Mouse (Mus musculus): Measurements from ENCODE around the gene Socs7.

Socs7 gene

DNA sequence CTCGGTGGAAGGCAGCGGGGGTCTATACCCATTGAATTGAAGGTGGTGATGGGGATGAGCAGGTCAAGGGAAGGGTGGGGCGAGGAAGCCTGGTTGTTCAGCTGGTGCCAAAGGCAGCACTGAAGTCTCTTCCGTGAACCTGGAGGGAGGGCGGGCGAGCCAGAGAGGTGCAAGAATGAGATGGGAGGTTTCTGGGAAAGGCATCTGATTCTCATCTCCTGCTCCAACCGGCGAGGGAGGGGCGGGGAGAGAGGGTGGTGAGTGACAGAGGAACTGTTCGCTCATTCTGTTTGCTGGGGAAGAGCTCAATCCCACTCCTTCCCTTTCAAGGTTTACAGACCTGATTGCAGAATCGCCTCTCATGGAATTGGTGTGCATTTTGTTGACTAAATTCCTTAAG lies 31.3 kb downstream of the Socs7 start:
- no peak for DNase-seq

DNA sequence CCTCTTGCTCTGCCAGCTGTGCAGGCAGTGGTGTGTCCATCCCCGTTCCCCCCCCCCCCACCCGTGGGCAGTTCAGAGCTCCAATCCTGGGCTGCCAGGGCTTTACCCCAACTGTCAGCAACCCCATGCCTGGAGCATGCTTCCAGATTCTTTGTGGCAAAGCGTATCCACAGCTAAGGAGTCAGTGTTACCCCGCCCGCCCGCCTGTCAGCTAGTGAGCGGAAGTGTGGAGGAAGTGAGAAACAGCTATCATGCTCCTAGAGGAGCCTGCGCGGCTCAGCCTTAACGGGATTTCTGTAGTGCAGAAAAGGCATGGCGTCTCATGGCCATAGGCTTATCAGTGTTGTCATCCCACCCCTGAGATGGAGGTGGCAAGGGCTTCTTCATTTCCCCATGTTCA lies 31.8 kb downstream of the Socs7 start:
- DNase-seq = peak; percentile 30

DNA sequence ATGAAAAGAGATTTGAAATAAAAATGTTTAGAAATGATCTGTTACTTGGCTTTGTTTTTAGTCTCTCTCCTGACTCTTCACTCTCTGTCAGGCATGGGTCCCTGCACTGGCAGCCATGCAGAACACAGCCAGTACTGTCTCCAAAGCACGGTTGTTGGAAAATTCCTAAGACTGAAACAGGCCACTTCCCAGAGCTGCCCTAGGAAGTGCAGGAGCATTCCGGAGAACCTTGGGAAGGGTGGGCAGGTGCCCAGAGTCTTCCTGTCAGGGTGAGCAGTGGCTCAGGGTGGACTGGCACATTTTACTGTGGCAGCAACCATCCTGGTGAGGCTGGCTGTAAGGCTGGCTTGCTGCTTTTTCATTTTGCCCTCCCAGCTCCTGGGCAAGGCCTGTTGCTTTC lies 36.2 kb downstream of the Socs7 start:
- no peak for DNase-seq

DNA sequence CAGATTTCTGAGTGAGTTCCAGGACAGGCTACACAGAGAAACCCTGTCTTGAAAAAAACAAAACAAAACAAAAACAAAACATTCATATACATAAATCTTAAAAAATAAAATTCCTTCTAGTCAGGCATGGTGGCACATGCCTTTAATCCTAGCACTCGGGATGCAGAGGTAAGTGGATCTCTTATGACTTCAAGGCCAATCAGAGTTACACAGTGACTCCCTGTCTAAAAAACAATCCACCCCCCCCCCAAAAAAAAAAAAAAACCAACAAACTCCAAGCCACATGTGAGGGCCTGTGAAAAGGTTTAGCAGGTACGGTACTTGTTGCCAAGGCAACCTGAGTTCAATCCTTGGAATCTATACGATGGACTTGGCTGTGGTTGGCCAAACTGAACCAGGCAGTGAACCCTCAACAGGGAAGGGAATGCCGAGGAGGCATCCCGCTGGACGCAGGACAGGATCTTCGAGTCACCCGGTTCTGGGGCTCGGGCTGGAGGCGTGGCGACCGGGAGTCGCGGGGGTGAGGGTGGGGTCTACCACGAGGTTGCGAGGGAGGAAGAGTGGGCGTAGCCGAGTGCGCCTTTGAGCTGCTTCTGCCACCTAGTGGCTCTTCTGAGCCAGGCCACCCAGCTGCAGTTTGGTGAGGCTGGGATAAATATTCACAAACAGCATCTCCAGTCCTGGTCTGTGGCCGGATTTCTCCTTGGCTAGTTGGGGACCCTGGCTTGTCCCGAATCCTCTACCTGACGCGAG lies 37.8 kb downstream of the Socs7 start:
- peak; percentile 92 for DNase-seq

DNA sequence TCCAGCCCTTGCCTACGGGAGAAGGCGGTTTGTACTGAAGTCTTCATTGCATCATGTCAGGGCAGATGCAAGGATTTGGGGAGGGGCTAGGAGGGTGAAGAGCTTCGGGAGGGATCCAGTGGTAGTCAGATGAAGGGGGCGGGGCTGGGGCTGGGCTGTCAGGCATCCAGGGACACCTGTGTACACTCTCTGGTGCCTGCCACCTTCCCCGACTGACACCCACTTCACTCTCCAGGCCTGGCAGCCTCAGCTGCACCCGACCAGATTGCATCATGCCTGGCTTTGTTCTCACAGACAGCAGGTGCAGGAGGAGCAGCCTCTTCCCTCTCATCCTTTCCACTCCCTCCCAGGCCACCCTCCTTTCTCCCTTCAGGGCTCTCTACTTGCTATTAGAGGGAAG lies 38.7 kb downstream of the Socs7 start:
- DNase-seq = peak; percentile 51

DNA sequence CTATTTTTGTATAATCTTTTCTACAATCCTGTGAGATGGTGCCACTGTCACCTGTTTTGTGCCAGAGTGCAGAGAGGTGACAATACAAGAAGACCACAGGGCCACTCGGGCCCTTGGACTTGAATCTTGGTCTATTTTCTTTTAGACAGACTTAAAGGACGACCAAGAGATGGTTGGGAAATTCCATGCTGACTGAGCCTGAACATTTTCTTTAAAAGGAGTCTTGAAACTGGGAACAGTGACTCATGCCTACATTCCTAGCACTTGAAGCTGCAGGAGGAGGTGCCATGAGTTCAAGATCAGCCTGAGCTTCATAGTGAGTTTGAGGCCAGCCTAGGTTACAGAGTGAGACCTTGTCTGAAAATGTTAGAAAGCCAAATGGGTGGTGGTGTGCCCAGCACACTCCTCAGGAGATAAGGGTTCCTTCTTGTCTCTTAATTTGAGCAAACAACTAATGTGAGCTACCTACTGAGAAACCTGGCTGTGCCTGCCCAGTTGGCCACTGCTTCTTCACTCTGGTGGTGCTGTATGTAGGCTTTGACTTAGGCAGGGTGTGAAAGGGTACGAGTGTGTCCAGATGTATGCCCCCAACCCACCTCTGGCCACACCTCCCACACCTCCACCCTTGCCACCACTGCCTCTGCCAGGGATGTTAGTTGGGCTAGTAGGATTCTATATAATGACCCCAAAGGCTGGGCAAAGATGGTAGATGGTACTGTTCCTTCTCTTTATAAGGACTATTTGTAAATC lies 39.5 kb downstream of the Socs7 start:
- DNase-seq = no peak

DNA sequence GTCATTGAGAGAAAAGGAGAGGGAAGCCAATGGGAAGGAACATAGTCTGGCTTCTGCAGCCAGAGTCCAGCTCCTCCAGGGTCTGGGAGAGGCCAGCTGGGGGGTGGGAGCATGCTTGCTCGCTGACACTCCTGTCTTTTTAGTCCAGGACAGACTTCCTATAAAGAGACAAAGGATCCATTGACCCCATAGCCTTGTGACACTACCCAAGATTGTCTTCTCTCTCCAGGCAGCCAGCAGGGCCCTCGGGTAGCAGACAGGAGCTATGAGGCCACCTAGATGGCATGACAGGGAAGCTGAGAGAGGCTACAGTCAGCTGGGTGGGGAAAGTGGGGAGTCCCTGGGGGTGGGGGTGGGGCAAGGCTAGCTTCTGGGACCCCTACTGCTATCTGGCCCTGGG lies 40.4 kb downstream of the Socs7 start:
- no peak for DNase-seq

DNA sequence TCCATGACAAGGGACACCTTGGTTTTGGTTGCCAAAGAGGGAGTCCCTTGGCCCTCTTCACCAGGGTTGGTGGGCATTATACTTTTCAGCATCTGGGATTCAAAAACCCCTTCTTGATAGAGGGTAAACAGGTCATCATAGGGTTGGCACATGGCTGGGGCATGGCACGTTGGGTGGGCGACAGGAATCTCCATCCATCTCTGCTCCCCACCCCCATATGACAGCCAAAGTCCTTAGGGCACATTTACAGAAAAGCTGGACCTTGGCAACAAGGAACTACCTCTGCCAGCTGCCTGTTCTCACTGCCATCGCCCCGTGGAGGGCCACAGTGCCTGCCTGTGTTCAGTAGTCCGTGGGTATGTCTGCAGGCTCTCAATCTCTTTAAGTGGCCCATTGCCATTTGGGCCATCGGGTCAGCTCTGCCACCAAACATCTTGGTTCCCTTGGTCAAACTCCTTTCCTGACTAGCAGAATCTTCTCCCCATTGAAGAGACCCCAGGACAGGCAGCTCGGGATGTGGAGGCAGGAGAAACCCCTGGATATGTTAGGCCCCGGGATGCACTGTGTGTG lies 41.3 kb downstream of the Socs7 start:
- DNase-seq = no peak

DNA sequence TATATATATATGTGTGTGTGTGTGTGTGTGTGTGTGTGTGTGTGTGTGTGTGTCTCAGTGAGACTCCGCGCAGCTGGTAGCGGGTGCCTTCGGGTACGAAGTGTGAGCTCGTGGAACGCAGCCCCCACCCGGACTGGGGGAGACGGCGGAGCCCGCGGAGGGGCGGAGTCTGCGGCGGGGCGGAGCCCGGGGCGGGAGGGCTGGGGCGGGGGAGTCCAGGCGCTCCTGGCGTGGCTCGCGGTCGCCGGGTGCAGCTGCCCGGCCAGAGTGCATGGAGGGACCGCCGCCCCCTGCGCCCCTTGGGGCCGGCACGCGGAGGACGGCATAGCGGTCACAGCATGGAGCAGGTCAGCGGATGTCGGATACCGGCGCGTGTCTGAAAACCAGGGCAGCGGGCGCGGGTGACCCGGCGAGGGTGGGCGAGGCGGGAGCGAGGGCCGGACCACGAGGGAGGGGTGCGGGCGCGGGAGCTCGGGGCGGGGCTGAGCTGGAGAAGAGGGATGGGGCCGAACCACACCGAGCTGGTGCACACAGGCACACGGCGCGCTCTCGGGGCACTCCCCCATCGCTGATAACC lies 41.9 kb downstream of the Socs7 start:
- DNase-seq = peak; percentile 25

DNA sequence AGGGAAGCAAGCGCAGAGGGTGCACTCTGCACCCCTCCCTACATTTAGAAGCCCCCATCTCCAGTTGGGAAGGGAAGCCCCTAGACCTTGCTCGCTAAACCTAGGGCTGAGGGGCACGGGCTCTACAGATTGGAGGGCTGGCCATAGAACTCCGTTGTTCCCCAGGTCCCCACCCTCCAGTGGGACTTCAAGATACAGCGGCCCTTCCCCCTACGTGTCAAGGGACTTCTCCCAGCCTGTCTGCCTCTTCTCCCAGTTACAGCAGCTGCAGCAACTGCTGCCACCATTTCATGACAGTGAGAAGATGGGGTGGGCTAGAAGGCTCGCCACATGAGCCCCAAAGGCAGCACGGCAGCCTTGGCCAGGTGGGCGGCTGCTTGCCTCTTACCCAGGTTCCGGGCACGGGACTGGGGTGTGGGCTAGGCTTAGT lies 42.4 kb downstream of the Socs7 start:
- no peak for DNase-seq

DNA sequence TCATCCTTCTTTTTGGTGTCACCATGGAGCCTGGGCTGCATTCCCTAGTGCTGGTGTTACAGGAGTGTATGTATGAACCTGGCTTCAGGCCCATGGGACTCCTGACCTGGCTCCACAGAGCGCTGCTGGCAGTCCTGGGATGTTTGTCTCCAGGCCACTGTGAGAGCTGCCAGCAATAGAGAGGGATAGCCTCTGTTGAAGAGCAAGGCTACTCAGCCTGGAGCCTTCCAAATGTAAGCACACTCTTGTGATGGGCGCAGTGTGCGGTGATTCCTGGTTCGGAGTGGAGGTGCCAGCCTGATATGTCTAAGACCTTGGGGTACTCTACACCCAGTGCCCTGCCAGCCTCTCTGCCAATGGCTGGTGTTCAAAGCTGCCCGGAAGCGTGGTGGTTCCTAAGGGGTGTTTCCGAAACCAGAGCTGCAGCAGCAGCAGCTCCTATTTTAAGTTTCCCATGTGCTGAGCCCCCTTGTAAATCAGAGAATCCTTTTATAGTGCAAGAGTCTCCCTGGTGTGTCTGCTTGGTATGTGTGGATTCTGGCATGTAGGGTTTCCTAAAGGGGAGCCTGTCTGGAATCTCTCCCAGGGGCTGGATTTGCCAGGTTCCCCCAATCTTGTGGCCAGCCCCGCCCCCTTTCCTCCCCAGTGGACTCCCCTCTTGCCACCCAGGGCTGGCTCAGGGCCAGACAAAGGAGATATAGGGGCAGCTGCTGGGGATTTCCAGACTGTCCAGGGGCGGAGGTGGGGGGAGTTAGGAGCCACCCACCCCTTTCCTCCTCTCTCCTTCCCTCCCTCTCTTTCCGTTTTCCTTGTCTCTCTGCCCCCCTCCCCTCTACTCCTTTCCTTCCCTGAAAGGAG lies 44.0 kb downstream of the Socs7 start:
- no peak for DNase-seq

DNA sequence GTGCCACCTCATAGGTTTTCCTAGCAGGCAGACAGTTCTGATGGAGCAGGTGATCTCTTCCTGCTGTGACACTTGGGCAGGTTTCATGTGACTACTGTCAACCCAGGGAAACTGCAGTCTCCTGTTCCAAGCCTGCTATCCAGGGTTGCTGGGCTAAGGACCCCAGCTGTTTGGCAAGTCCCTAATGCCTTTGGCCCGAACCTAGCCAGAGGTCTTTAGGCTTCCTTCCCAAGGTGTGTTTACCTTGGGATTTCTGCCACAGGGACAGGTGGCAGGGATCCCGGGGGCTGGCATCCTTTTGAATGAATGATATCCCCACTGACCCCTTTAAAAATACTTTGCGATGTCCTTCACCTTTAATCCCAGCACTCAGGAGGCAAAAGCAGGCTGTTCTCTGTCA lies 45.1 kb downstream of the Socs7 start:
- DNase-seq = no peak

DNA sequence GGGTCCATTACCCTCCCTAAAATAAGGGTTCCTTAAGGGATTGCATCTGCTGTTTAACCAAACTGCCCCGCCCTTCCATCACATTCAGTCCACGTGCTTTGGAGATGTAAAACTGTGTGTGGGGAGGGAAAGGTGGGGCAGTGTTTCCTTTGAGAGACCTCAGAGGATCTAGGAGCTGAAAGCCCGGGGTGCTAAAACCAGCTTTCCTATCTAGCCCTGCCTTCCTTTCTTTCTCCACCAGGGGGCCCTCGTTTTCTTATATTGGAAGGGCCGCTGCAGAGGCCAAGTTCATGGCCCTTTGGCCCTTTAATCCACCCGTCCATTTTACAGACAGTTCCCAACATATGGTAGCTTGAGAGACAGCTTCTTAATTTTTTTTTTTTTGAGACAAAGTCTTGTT lies 45.8 kb downstream of the Socs7 start:
- DNase-seq = peak; percentile 94

DNA sequence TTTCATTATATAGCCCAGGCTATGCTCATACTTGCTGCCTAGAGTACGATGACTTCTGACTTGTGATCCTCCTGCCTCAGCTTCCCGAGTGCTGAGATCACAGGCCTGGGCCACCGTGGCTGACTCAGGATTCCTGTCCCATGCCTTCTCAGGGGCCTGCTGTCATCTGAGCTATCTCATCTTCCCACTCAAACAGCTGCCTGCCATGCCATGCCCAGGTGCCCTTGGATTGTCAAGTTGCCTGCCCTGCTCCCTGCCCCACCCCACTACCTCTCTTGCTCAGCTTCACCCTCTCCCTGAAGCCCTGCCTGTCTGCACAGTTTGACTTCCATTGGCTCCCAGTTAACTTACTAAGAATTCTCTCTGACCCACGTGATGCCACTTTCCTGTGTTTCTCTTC lies 48.6 kb downstream of the Socs7 start:
- DNase-seq = no peak

DNA sequence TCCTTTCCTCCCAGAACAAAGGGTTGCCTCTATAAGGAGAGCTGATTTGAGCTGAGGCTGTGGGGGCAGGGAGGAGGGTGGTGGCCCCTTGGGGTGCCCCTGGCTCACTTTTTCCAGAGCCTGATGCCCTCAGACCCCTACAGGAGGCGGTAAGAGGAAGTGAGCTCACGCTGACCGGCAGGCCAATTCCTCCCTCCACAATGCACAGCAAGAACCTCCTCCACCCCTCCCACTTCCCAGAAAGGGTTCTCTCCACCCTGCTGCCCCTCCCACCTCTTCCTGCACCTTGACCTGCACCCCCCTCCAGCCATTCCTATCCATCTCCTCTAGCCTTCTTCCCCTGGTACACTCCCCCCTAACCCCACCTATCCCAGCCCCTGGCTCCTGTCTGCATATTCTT lies 49.8 kb downstream of the Socs7 start:
- peak; percentile 66 for DNase-seq

DNA sequence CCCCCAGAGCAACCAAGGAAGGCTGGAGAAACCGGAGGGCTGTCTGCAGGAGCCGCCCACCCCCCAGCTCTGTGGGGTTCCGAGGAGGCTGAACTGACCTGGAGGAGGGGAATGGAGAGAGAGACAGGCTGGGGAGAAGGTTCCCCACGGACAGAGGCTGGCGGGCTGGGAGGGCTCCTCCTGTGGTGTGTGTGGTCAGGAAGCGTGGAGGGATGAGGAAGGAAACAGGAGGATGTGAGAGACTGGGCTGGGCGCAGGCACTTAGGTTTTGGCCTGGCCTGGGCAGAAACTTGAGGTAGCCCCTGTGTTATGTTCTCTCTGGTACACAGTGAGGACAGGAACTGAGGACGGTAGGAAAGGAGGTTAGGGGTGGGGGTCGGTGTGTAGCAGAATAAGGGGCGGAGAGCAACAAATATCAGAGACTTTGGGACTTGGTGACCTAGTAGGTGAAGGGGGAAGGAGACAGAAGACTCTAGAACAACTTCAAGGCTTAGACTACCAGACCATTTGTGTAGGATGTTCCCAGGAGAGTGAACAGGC lies 50.5 kb downstream of the Socs7 start:
- DNase-seq = no peak

DNA sequence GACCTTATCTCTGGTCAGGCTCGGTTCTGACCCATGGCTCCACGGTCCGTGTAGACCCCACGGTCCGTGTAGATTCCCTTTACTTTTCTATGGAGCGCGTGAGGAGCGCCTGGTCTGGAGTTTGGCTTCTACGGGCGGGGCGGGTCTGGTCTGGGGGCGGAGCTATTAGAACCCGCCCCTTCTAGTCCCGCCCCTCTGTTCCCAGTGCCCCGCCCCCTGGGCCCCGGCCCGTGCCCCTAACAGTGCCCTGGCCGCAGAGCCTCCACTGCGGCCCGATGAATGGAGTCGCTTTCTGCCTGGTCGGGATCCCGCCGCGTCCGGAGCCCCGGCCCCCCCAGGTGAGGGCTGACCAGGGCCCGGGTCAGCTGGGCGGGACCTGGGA lies 53.0 kb downstream of the Socs7 start, which contains the start of gene Arhgap23:
TSS of gene Arhgap23 (plus strand) at position 204 of the 382 bp plus-strand sequence.
- DNase-seq = peak; percentile 68

DNA sequence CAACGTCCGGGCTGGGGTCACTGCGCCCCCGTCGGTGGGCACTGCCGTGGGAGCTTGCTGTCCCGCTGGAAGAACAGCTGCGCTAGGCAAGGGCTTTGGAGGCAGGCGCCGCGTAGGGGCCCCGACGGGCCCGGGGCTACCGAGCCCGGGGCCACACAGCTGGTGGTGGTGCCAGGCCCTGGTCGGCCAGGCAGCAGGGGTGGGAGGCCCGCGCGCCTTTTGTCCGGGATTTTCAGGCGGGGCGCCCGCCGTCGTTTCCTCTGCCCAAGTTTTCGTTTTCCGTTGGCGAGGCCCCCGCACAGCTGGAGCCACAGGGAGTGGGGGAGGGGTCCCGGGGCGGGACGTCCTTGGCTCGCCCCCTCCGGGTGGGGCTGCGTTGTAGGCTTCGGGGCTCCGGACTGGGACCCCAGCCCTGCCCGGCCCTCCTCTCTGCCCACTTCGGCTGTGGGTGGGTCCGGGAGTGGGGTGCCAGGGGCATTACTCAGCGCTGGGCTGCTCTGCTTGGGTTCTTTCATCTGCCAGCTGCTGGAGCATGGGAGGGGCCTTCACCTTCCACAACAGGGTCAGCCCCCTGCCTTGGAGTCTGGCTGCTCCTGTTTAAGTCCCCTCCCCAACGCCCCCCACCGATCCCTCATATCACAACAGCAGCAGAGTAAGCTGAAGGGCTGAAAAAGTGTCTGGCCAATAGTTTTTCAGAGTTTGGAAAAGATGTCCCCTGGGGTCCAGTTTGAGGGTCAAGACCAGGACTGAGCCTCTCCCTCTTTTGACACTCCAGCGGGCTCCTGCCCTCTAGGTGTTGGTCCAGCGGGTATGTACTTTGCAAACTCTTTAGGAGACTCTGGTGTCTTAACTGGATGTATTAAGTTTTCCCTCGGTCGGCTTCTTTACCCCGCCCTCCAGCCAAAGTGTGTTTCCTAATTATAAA lies 53.6 kb downstream of the Socs7 start:
- peak; percentile 58 for DNase-seq

DNA sequence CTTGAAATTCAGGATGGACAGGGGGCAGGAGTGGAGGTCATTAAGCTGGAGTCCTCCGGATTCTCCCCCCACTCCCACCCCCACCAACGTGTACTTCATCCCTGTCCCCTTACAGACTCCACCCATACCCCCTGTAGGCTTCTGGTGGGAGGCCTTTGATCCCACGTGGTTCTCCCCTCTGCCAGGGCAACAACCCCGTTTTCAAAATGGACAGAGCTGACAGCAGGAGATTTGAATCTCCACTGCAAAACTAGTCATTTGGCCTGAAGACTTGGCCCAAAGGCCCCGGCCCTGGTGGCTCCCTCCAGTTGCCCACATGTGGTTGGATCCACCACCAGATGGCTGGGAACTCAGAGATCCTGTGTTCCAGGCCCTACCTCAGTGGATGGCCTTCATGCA lies 54.3 kb downstream of the Socs7 start:
- DNase-seq = no peak

DNA sequence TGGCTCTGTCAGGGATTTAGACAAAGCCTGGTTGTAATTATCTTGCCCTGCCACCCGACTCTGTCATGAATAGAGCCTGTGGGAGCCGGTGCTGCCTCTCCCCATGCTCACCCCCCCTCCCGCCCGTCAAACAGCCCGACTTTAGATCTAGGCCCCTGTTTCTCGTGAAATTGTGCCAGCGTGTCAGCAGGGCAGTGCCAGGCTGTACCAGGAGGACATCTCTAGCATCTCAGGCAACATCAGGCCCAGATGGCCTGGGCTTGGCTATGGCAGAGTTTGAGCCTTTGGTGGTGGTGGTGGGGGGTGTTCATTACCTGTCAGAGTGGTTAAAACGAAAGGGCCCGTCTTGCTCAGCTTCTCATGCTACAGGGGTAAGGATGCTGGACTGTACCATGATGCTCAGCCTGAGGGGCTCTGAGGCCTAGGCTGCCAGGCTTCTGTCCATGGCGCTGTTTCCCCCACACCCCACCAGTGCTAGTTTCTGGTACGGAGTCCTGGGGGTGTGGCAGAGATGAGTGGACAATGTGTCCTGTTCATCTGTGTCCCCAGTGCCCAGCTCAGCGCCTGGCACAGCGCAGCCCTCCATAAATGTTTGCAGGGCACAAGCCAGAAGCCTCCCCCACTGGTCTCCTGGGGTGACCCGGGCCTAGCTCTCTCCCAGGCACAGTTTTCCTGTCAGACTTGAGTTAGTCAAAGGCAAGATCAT lies 56.6 kb downstream of the Socs7 start:
- DNase-seq = no peak

DNA sequence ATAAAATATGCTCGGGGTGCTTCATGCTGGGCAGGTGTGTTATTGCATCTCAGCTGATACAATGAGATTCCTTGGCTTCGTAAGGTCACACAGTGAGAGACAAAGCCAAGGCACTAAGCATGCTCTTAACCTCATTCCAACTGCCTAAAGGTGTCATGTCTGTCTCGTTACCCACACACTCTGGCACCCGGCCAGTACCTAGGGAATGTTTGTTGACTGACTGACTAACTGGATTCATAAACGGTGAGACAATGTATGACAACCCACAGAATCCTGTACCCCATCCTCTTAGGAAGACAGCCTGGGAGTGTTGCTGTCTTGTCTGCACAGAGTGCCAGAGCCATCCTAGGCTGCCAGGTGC lies 57.2 kb downstream of the Socs7 start:
- no peak for DNase-seq

All from lung, postnatal 36 days (tissue).